Mouse (Mus musculus) CD4-positive naive resting alpha-beta T cell, adult 57 days (primary cell): ENCODE measurements around the gene Abca2. TPM values are rescaled to one million over a fixed set of nuclear protein-coding genes. Genes with fewer than 3 reads are reported as not detected.

Source experiments
- total RNA-seq: library from RNA; stranded (reverse); gene quantifications from one replicate; pipeline ENCODE4 v1.2.4, GENCODE M21; 2023

Abca2 gene
- total RNA-seq: 69.0 TPM

DNA sequence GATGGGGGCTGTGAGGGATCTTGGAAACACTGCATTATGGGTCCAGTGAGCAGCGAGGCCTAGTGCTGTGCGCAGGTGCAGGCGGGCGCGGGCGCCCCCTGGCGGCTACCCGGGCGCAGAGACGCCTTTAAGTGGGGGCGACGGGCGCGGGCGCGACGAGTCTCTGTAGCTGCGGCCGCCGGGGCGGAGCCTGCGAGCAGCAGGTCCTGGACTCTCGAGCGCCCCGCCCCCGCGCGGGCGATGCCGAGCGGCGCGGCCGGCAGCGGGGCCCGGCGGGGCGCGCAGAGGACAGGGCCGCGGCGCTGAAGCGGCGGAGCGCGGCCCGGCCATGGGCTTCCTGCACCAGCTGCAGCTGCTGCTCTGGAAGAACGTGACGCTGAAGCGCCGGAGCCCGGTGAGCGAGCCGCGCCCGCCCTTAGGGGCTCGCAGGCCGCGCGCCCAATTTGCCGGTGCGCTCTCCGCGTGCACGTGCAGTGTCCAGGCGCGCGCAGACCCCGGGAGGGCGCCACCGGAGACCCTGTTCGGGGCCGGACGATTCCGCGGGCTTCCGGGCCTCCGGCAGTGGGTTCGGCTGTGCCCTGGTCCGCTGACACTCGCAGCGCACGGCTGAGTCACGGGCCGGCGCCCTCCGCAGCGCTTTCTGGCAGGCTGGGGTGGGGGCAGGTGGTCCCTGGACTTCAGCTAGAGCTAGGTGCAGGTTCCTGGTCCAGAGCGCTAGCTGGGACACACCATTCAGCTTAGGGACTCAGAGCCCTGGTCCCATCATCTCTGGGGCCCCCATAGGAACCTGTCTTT is at the start of gene Abca2:
Gene Abca2, plus strand, starts transcription at position 262 of the 795 bp plus-strand sequence.

DNA sequence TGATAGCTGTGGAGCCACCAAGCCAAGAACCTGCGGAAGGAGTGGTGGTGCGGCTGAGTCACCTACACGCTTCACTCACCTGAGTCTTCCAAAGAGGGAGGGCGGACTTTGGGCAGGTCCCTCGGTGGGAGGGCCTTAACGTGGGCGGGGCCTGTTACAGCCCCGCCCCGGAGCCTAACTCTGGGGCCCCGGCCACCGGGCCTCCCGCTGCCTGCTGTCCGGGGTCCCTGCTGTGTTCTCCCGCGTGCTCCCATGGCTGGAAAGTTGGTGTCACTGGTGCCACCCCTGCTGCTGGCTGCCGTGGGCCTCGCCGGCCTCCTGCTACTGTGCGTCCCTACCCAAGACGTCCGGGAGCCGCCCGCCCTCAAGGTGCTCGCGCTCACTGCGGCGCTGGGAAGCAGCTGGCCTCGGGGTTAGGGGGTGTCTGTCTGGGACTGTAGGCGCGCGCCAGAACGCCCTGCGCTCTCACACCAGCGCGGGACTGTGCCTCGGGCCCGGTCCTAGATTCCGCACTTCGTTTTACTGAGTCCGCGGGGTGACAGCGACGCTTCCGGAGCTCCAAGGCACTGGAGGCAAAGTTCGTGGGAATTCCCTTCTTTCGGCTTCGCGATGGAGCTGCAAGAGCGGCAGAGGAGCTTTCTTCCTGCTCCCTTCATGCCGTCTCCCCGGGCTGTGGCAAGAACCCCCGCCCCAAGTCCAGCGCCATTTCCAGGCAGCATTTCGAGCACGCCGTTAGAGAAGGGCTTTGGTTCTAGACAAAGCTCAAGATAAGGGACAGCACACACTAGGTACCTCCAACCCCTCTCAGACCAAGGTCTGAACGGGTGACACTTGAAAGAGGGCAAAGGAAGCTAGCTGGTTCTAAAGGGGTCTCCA is 32.5 kb upstream of the Abca2 start, which contains the start of gene Entpd2:
Gene Entpd2, plus strand, starts transcription at position 154 of the 876 bp plus-strand sequence.

DNA sequence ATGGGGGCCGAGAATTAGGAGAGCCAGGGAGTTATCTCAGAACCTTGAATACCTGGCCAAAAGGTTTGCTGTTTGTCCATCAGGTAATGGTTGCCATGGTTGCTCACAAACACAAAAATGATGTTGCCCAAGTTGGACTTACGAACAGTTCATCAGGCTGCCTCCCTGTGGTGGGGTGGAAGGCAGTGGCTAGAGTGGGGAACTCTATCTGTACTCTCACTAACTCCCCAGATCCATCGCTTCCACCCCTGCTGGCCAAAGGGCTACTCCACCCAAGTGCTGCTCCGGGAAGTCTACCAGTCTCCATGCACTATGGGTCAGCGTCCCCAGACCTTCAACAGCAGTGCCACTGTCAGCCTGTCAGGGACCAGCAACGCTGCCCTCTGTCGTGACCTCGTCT is 29.5 kb upstream of the Abca2 start, which contains the start of gene Npdc1:
Gene Npdc1, plus strand, starts transcription at position 301 of the 400 bp plus-strand sequence.

DNA sequence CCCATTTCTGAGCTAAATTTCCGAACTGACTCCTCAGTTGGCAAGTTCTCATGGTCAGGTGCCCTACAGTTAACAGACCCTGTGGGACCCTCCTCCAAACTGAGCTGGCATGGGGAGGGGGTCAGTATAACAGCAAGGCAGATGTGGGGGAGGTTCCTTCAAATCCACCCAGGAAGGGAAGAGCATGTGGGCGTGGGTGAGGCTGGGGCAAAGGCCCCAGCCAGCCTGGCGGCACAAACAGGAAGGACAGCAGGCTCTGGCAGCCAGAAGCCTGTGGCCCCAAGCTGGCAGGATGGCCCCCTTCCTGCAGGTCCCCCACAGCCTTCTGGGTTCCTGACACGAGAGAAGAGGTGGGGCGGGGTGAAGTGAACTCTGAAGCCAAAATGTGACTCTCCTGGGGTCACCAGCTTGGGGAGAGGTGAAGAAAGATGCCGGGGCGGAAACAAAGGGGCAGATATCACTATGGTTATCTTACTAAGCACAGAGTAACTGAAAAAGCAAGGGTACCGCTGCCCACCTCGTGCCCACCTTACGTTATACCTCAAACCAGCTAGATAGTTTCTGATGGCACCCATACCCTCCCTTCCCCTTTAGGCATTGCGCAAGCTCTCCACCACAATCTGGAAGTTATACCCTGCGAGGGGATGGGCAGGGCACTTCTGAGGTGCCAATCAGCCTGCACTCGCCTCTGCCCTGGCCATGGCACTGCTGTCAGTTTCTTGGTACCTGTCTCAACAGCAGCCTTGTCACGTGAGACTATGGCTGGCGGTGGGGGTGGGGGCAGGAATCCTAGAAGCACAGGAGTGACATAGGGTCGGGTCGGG is 5.7 kb upstream of the Abca2 start, which contains the start of gene Fut7:
Gene Fut7, plus strand, starts transcription at position 681 of the 824 bp plus-strand sequence.

GRCm38 (mm10) chr2:25456205-25456953 is 27.9 kb downstream of the Abca2 start, which contains the start of gene Clic3:
Clic3 (plus strand) TSS chr2:25456838.

GRCm38 (mm10) chr2:25460551-25461309 is 32.2 kb downstream of the Abca2 start, which contains the start of gene Paxx:
Paxx (minus strand) TSS chr2:25461094.

GRCm38 (mm10) chr2:25469969-25470368 is 41.5 kb downstream of the Abca2 start, which contains the start of gene Ptgds:
Ptgds (minus strand) TSS chr2:25470046.

DNA sequence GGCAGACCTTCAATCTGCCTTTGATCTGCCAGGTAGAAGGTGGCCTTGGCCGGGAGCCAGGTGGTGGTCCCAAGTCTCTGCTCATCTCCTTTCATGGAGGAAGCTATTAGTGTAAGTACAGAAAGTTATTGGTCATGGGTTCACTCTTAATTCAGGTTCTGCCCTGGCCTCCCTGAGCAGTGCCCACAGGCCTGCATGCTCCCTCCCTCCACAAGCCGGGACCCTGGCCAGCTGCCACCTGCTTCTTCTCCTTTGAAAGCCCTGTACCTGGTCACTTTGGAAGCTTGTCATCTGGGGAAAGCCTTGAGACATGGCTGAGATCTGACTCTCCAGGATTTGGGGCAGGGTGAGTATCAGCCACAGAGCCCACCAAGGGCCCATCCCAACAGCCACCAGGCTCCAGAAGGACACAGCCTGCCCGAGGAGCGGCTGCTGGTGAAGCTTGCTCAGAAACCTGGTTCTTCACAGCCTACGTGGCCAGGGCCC is 65.0 kb downstream of the Abca2 start, which contains the start of gene Lcn12:
Gene Lcn12, minus strand, starts transcription at position 436 of the 486 bp plus-strand sequence.

Other genes starting within 250 kb of the Abca2 start
- gene Nrarp, start 247.9 kb upstream of the Abca2 start, total RNA-seq: 5.2 TPM
- gene Tor4a, start 231.8 kb upstream of the Abca2 start, total RNA-seq: 23.0 TPM
- gene Nelfb, start 217.2 kb upstream of the Abca2 start, total RNA-seq: 63.7 TPM
- not detected for gene Stpg3, start 214.1 kb upstream of the Abca2 start, total RNA-seq
- not detected for gene Fam166a, start 210.0 kb upstream of the Abca2 start, total RNA-seq
- gene Tubb4b, start 204.0 kb upstream of the Abca2 start, total RNA-seq: 113 TPM
- gene Slc34a3, start 194.3 kb upstream of the Abca2 start, total RNA-seq: not detected
- not detected for gene Rnf224, start 191.9 kb upstream of the Abca2 start, total RNA-seq
- gene Rnf208, start 186.4 kb upstream of the Abca2 start, total RNA-seq: not detected
- not detected for gene Cysrt1, start 186.3 kb upstream of the Abca2 start, total RNA-seq
- 5.9 TPM for gene AL732309.1, start 181.8 kb upstream of the Abca2 start, total RNA-seq
- 24.4 TPM for gene Tmem203, start 173.3 kb upstream of the Abca2 start, total RNA-seq
- 29.6 TPM for gene Tprn, start 166.1 kb upstream of the Abca2 start, total RNA-seq
- 35.2 TPM for gene Ssna1, start 156.3 kb upstream of the Abca2 start, total RNA-seq
- gene Anapc2, start 156.2 kb upstream of the Abca2 start, total RNA-seq: 99.3 TPM
- gene Tmem210, start 140.6 kb upstream of the Abca2 start, total RNA-seq: not detected
- gene Lrrc26, start 138.8 kb upstream of the Abca2 start, total RNA-seq: not detected
- gene Grin1, start 109.5 kb upstream of the Abca2 start, total RNA-seq: not detected
- 50.6 TPM for gene Man1b1, start 96.4 kb upstream of the Abca2 start, total RNA-seq
- gene Dpp7, start 72.3 kb upstream of the Abca2 start, total RNA-seq: 17.2 TPM
- gene Uap1l1, start 63.0 kb upstream of the Abca2 start, total RNA-seq: 10.3 TPM
- 0.74 TPM for gene Sapcd2, start 56.4 kb upstream of the Abca2 start, total RNA-seq
- 1.4 TPM for gene Entpd2, start 32.8 kb upstream of the Abca2 start, total RNA-seq
- gene Npdc1, start 29.4 kb upstream of the Abca2 start, total RNA-seq: 0.98 TPM
- 0.59 TPM for gene Fut7, start 5.4 kb upstream of the Abca2 start, total RNA-seq
- gene Clic3, start 28.1 kb downstream of the Abca2 start, total RNA-seq: not detected
- 92.6 TPM for gene Paxx, start 32.4 kb downstream of the Abca2 start, total RNA-seq
- not detected for gene Ptgds, start 41.3 kb downstream of the Abca2 start, total RNA-seq
- not detected for gene Lcn12, start 65.2 kb downstream of the Abca2 start, total RNA-seq
- 47.7 TPM for gene Fbxw5, start 72.0 kb downstream of the Abca2 start, total RNA-seq
- gene C8g, start 73.0 kb downstream of the Abca2 start, total RNA-seq: not detected
- gene Traf2, start 118.2 kb downstream of the Abca2 start, total RNA-seq: 49.0 TPM
- gene Edf1, start 129.1 kb downstream of the Abca2 start, total RNA-seq: 117 TPM
- 3.6 TPM for gene Mamdc4, start 146.1 kb downstream of the Abca2 start, total RNA-seq
- gene Phpt1, start 146.5 kb downstream of the Abca2 start, total RNA-seq: 29.9 TPM
- gene Ajm1, start 153.1 kb downstream of the Abca2 start, total RNA-seq: 0.33 TPM
- 105 TPM for gene Rabl6, start 179.8 kb downstream of the Abca2 start, total RNA-seq
- not detected for gene Ccdc183, start 189.0 kb downstream of the Abca2 start, total RNA-seq
- 1.6 TPM for gene Tmem141, start 193.3 kb downstream of the Abca2 start, total RNA-seq
- gene Fcna, start 199.3 kb downstream of the Abca2 start, total RNA-seq: 6.2 TPM
- gene Lcn8, start 224.4 kb downstream of the Abca2 start, total RNA-seq: not detected
- gene Lcn5, start 229.2 kb downstream of the Abca2 start, total RNA-seq: not detected
- not detected for gene Lcn6, start 248.1 kb downstream of the Abca2 start, total RNA-seq